Mouse (Mus musculus) forebrain, postnatal 0 days (tissue): ENCODE measurements around the gene Adcy1. TPM values are rescaled to one million over a fixed set of nuclear protein-coding genes. Genes with fewer than 3 reads are reported as not detected.

Source experiments
- ATAC-seq: fragments of 200-750 bp; cut with Nextera tagmentation; 2 replicates; pipeline ENCODE4 v1.8.0; 2017; ENCODE audit warnings: mild to moderate bottlenecking, moderate library complexity
- DNase-seq: peaks from one replicate; pipeline ENCODE4 v3.0.0-alpha.2; 2015
- H3K27ac ChIP-seq: fragments of 300-500 bp; sonication (generic); 2 replicates; pipeline ENCODE4 v1.5.1; 2014; ENCODE audit warnings: low read depth, mild to moderate bottlenecking, antibody characterized with exemption, low read length, moderate library complexity, mixed read lengths
- H3K27me3 ChIP-seq: fragments of 300-500 bp; sonication (generic); 2 replicates; pipeline ENCODE4 v1.6.1; 2014; ENCODE audit warnings: mild to moderate bottlenecking, low read length, mixed read lengths; ENCODE audit not compliant: insufficient read depth
- H3K36me3 ChIP-seq: fragments of 300-500 bp; sonication (generic); 2 replicates; pipeline ENCODE4 v1.6.1; 2014; ENCODE audit warnings: mild to moderate bottlenecking, moderate library complexity; ENCODE audit not compliant: insufficient read depth
- H3K4me1 ChIP-seq: fragments of 300-500 bp; sonication (generic); 2 replicates; pipeline ENCODE4 v1.6.1; 2014; ENCODE audit warnings: antibody characterized with exemption; ENCODE audit not compliant: insufficient read depth
- H3K4me2 ChIP-seq: fragments of 300-500 bp; sonication (generic); 2 replicates; pipeline ENCODE4 v1.6.1; 2014; ENCODE audit warnings: low read depth, mild to moderate bottlenecking, moderate library complexity
- H3K4me3 ChIP-seq: fragments of 300-500 bp; sonication (generic); 2 replicates; pipeline ENCODE4 v1.5.1; 2014; ENCODE audit warnings: low read depth, low read length, mixed read lengths
- H3K9ac ChIP-seq: fragments of 300-500 bp; sonication (generic); 2 replicates; pipeline ENCODE4 v1.6.1; 2014; ENCODE audit warnings: mild to moderate bottlenecking
- H3K9me3 ChIP-seq: fragments of 300-500 bp; sonication (generic); 2 replicates; pipeline ENCODE4 v1.6.1; 2016; ENCODE audit warnings: low read length
- CTCF ChIP-seq: sonication (generic); IDR thresholded peaks from 2 replicates; pipeline ENCODE4 v1.5.1; 2016; ENCODE audit warnings: antibody characterized with exemption, control low read depth, low read depth
- WGBS: fragments of 180-500 bp; shearing (Covaris S2); extraction: QIAGEN DNeasy Blood & Tissue Kit; methylation state at CpG from one replicate; pipeline ENCODE4 v1.1.7; 2014; 5-methylcytosine and 5-hydroxymethylcytosine counted together
- polyA plus RNA-seq: library from polyadenylated mRNA; unstranded; fragments of >200 nt; fragmentation: Nextera tagmentation; extraction: Ambion mirVana; gene quantifications from 2 replicates; pipeline ENCODE4 v1.2.1, GENCODE M21; 2015
- total RNA-seq: library from RNA; depleted of rRNA; stranded (reverse); fragments of >200 nt; gene quantifications from 2 replicates; pipeline ENCODE4 v1.2.3, GENCODE M21; 2014; rRNA removed

Gene Adcy1
- total and polyA plus RNA-seq, 2 experiments from 2014 or later: 13.6 to 115 TPM

DNA sequence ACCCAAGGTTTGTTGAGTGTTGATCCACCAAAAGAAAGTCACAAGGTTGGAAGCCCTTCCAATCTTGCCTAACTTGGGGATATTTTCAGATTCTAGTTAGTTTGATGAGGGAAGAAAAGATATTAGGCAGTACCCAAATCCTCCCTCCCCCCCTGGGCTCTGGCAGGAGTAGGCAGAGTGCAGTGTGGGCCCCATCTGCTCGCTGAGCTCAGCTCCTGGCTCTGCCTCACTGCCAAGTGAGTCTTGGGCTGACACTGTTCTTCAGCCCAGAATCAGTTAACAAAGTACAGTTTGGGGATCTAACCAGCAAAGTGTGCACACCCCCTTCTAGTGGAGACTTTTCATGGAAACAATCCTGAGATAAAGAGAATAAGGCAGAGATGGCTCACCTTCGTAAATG, 162.9 kb downstream of the Adcy1 start:
- peak; percentile 64 for DNase-seq
- WGBS: 59% methylated on average over 2 of the region's 2 CpGs
- Histone ChIP-seq H3K4me3 (no peak overlapping the region), H3K4me1 (no peaks in the 10 kb centered on the region), H3K9ac (no peak overlapping the region), H3K9me3 (no peaks in the 10 kb centered on the region), H3K36me3 (no peaks in the 10 kb centered on the region), H3K4me2 (no peak overlapping the region), H3K27ac (no peak overlapping the region), H3K27me3 (no peaks in the 10 kb centered on the region)
- ATAC-seq: peak; percentile 93
- no peak for TF ChIP-seq CTCF

- Histone ChIP-seq H3K4me1 (no peaks in the 10 kb centered on the region), H3K36me3 (no peaks in the 10 kb centered on the region), H3K4me2 (no peak overlapping the region), H3K9ac (no peak overlapping the region), H3K4me3 (no peak overlapping the region), H3K27ac (no peak overlapping the region), H3K9me3 (no peaks in the 10 kb centered on the region), H3K27me3 (no peaks in the 10 kb centered on the region)
- TF ChIP-seq CTCF: no peak
- WGBS: 81% methylated on average over 7 of the region's 7 CpGs
- ATAC-seq (no peak), DNase-seq (no peak)
Observed at GRCm38 (mm10) chr11:7226810-7227550, 163.7 kb downstream of the Adcy1 start.

- 90% methylated on average over 4 of the region's 4 CpGs for WGBS
- no peak for TF ChIP-seq CTCF
- Histone ChIP-seq H3K4me3 (no peak overlapping the region), H3K27me3 (no peaks in the 10 kb centered on the region), H3K27ac (no peak overlapping the region), H3K9ac (no peak overlapping the region), H3K36me3 (no peaks in the 10 kb centered on the region), H3K9me3 (no peaks in the 10 kb centered on the region), H3K4me2 (no peak overlapping the region), H3K4me1 (no peaks in the 10 kb centered on the region)
- ATAC-seq (no peak), DNase-seq (no peak)
Observed at GRCm38 (mm10) chr11:7228107-7228506, 164.8 kb downstream of the Adcy1 start.

Other genes with a start within 250 kb of the Adcy1 start
- not detected in 2 replicates for gene Gm11983, start 225.8 kb upstream of the Adcy1 start, total RNA-seq
- not detected in 2 replicates for gene Gm11983, start 225.8 kb upstream of the Adcy1 start, polyA plus RNA-seq
- gene Gm11985, start 125.1 kb downstream of the Adcy1 start, total RNA-seq: not detected in 2 replicates
- gene Gm11985, start 125.1 kb downstream of the Adcy1 start, polyA plus RNA-seq: not detected in 2 replicates
- not detected in 2 replicates for gene Igfbp1, start 134.3 kb downstream of the Adcy1 start, total RNA-seq
- gene Igfbp1, start 134.3 kb downstream of the Adcy1 start, polyA plus RNA-seq: not detected in 2 replicates
- gene Igfbp3, start 150.4 kb downstream of the Adcy1 start, total RNA-seq: 56.6 and 61.9 TPM in 2 replicates
- gene Igfbp3, start 150.4 kb downstream of the Adcy1 start, polyA plus RNA-seq: 29.9 and 32.6 TPM in 2 replicates